Mouse (Mus musculus) layer of hippocampus, adult 9-10 months (tissue): ENCODE measurements around the gene Chordc1.
"Not testable (repeated sequence)": the region's sequence is repeated elsewhere in the genome, so short reads cannot be mapped to it uniquely, and the experiment has no call there.

Source experiments
- DNase-seq: peaks from one replicate; pipeline ENCODE4 v3.0.0; 2022; ENCODE audit warnings: low spot score

The Chordc1 gene

GRCm38 (mm10) chr9:18291571-18292429, at the start of gene Chordc1:
Gene Chordc1 (plus strand): TSS chr9:18292125.
- peak; percentile 84 for DNase-seq

- no peak for DNase-seq
Observed at GRCm38 (mm10) chr9:18275901-18276300, 16.0 kb upstream of the Chordc1 start.

GRCm38 (mm10) chr9:18276844-18277243, 15.1 kb upstream of the Chordc1 start:
- DNase-seq, result no peak

GRCm38 (mm10) chr9:18277497-18277896, 14.4 kb upstream of the Chordc1 start:
- DNase-seq, result no peak

GRCm38 (mm10) chr9:18278693-18279092, 13.2 kb upstream of the Chordc1 start:
- DNase-seq, result not testable (repeated sequence)

GRCm38 (mm10) chr9:18292443-18292922, 558 bp downstream of the Chordc1 start:
- DNase-seq, result no peak

- DNase-seq, result no peak
Observed at GRCm38 (mm10) chr9:18293026-18293781, 1.3 kb downstream of the Chordc1 start.

- DNase-seq, result no peak
Observed at GRCm38 (mm10) chr9:18298301-18298700, 6.4 kb downstream of the Chordc1 start.

- no peak for DNase-seq
Observed at GRCm38 (mm10) chr9:18319990-18320389, 28.1 kb downstream of the Chordc1 start.
